Mouse (Mus musculus): ENCODE measurements around the gene Serpinb1a. TPM values are rescaled to one million over a fixed set of nuclear protein-coding genes. Genes with fewer than 3 reads are reported as not detected.

The Serpinb1a gene
- total RNA-seq, 2 experiments from 2014 or later: 1.7 to 3.9 TPM

DNA sequence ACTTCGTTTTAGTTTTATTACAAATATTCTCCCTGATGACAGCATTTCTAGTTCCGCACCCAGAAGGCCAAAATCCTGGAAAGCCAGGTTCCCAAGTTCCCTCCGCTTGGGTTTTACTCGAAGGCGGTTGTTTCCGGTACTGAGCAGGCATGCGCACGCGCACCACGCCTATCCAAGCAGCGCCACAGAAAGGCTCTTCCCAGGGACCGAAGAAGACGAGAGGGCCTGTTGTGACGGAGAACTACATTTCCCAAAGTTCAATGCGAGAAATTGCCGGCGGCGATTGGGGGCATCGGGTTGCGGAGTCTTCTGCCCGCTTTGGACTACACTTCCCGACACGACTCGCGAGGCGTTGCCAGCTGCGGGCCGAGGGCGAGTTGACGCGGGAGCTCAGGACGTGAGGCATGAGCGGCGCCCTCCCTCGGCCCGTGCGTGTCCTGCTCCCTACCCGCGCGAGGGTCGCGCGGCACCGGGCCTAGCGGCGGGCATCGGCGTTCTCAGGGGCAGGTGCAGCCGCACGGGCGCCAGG lies 49.2 kb downstream of the Serpinb1a start, which contains the start of gene Wrnip1:
TSS of gene Wrnip1 (plus strand) at position 346 of the 529 bp plus-strand sequence.
- intact Hi-C loops (cut with DNase I): no loop called here
- DNase-seq: peak; percentile 99

GRCm38 (mm10) chr13:32800859-32801258 lies 50.1 kb downstream of the Serpinb1a start:
- DNase-seq: no peak
- intact Hi-C loops (cut with DNase I): no loop called here

DNA sequence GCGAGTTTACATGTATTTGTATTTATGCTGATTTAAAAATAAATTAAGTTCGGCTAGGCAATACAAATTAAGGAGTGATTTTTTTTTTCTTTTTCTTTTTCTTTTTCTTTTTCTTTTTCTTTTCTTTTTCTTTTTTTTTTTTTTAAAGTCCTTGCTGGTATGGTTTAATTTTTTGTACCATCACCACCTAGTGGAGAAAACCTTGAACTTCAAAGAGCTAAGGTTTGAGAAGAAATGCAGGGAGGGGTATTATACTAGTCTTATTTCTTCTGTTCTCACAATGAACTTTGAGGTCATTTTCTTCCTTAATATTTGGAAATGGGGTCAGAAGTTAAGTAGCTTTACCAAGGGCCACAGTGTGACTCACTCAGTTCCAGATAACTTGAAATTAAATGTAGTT lies 51.9 kb downstream of the Serpinb1a start:
- intact Hi-C loops (cut with DNase I): no loop called here
- no peak for DNase-seq

- no peak for DNase-seq
- intact Hi-C loops (cut with DNase I): no loop called here
Observed at GRCm38 (mm10) chr13:32797085-32797484, 53.9 kb downstream of the Serpinb1a start.

DNA sequence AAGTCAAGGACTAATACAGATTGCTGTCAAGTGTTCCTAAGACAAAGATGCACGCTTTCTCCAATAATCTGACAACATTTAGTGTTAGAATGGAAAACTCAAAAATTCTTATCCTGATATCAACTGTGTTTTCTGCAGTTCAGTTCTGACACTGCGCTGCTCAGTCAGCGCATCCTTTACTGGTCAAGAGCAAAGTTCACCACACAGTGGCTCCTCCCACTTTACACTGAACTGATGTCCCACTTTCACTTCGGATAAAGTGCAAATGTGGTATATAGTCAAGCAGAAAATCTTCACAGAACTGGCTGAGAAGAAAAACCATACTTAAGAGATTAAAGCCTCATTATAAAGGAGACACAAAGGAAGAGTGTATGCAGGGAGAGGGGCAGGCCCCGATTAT lies 55.8 kb downstream of the Serpinb1a start:
- no peak for DNase-seq
- intact Hi-C loops (cut with DNase I): no loop called here

DNA sequence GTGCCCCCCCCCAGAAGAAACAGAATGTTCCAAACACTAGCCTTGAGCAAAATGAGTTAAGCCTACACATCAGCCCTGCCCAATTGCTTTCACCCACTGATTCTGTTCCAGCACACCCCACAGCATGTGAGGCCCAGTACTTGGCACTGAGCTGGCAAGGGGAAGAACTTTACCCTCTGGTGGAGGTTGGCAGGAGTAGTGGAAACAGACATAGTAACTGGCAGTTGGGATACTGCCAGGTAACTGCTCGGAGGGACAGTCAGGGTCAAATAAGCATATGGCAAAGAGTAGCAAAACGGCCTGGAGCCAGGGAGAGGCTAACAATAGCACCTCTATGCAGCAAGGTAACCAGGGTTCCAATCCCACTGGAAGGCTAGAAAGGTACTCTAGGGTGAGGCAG lies 56.4 kb downstream of the Serpinb1a start:
- intact Hi-C loops (cut with DNase I): no loop called here

More for the DNA sequence above, 56.4 kb downstream of the Serpinb1a start:
- DNase-seq: peak; percentile 31

Other genes with a start within 250 kb of the Serpinb1a start
- gene Mylk4, start 67.2 kb downstream of the Serpinb1a start, total RNA-seq (2021): under 1 TPM; 0.44 to 0.66 TPM
- 10 to 100 TPM; 55.5 to 58.4 TPM for gene Wrnip1, start 49.1 kb downstream of the Serpinb1a start, total RNA-seq (2021)
- 1 to 10 TPM in 1 of 2 experiments, not detected in 1; 1.6 TPM for gene D930007J09Rik, start 48.3 kb downstream of the Serpinb1a start, total RNA-seq (2021)
- not detected for gene Serpinb1c, start 47.0 kb upstream of the Serpinb1a start, total RNA-seq (2021)
- gene Serpinb6b, start 114.0 kb upstream of the Serpinb1a start, total RNA-seq (2021): 1 to 10 TPM; 1.7 to 2.3 TPM
- 1 to 10 TPM; 1.8 to 1.9 TPM for gene Serpinb9, start 152.1 kb upstream of the Serpinb1a start, total RNA-seq (2021)
- gene Serpinb9b, start 176.2 kb upstream of the Serpinb1a start, total RNA-seq (2021): under 1 TPM in 1 of 2 experiments, not detected in 1; 0.16 TPM
- under 1 TPM; 0.34 to 0.52 TPM for gene Serpinb1b, start 227.4 kb upstream of the Serpinb1a start, total RNA-seq (2021)